ENCODE assay signal across 10 mouse cellular contexts in genomic region chr9:58160315-58160714, GRCm38 (mm10). TPM values are rescaled to one million over a fixed set of nuclear protein-coding genes. Genes with fewer than 3 reads are reported as not detected.
DNase-seq lines count a peak whose midpoint lies in the region; ATAC-seq and TF ChIP-seq lines count a peak whose summit lies in the region.
"Had no signal": no experiment of that assay in that cellular context is flagged by ENCODE, and none has a peak within 500 bp of the region (broad histone marks: within the 10 kb centered on the region; RNA-seq: fewer than 3 reads in every experiment).

No protein-coding gene starts in this region.

- H3K4me1 ChIP-seq in kidney, embryonic 14.5 days (ENCODE audit: control insufficient read depth, insufficient read depth, low read length): peaks cover 33% of the 10 kb centered on the region
- H3K4me1 ChIP-seq in MEL (ENCODE audit: control insufficient read depth in 1 of 2, insufficient read depth in 2 of 2, low read length in 2 of 2): no peaks in the 10 kb centered on the region
- peaks cover 53% of the 10 kb centered on the region for H3K4me1 ChIP-seq in limb, embryonic 10.5 days

- no peak for ATAC-seq in kidney, embryonic 14.5 days (ENCODE audit: low FRiP score, low TSS enrichment)

- H3K4me2 ChIP-seq in kidney, embryonic 14.5 days (replicated peaks; ENCODE audit: low read depth, low read length): no peak overlapping the region
- H3K4me2 ChIP-seq: hindbrain, embryonic 15.5 days had no signal

- H3K4me3 ChIP-seq in kidney, embryonic 14.5 days (ENCODE audit: low read length): no peak overlapping the region
- H3K4me3 ChIP-seq in MEL (ENCODE audit: control insufficient read depth in 1 of 2, insufficient read depth in 1 of 2, low read depth in 2 of 2, low read length in 2 of 2): no peak overlapping the region
- no peak overlapping the region for H3K4me3 ChIP-seq in limb, embryonic 10.5 days
- H3K4me3 ChIP-seq: hindbrain, embryonic 15.5 days; myocyte had no signal

- H3K36me3 ChIP-seq in kidney, embryonic 14.5 days (ENCODE audit: control insufficient read depth, insufficient read depth, low read length): no peaks in the 10 kb centered on the region
- no peaks in the 10 kb centered on the region for H3K36me3 ChIP-seq in MEL (ENCODE audit: control insufficient read depth in 1 of 2, insufficient read depth in 2 of 2, low read length in 2 of 2)
- H3K36me3 ChIP-seq in limb, embryonic 10.5 days: 0 out of 2 replicates have a peak, but pooled peaks cover 3% of the 10 kb centered on the region
- H3K36me3 ChIP-seq: hindbrain, embryonic 15.5 days had no signal

- WGBS in kidney, embryonic 14.5 days: 77% methylated on average over 5 of the region's 5 CpGs
- WGBS in limb, embryonic 10.5 days: 84% methylated on average over 5 of the region's 5 CpGs

- no peaks in the 10 kb centered on the region for H3K9me3 ChIP-seq in kidney, embryonic 14.5 days (ENCODE audit: control insufficient read depth, low read length)
- H3K9me3 ChIP-seq in MEL (replicated peaks; ENCODE audit: insufficient read depth, low read length): no peaks in the 10 kb centered on the region
- no peaks in the 10 kb centered on the region for H3K9me3 ChIP-seq in limb, embryonic 10.5 days (replicated peaks)
- H3K9me3 ChIP-seq: hindbrain, embryonic 15.5 days had no signal

- TF ChIP-seq RAD21 in MEL (IDR thresholded peaks at IDR 0.05; ENCODE audit: low read depth, low read length): no peak

- no peak for TF ChIP-seq EP300 in MEL (IDR thresholded peaks at IDR 0.05; ENCODE audit: low read depth in 1 of 2, low read length in 2 of 2)

- no peaks in the 10 kb centered on the region for H3K79me2 ChIP-seq in MEL (ENCODE audit: control insufficient read depth, insufficient read depth, low read length, poor library complexity)

- H3K27me3 ChIP-seq in kidney, embryonic 14.5 days (ENCODE audit: control insufficient read depth, insufficient read depth, low read length): no peaks in the 10 kb centered on the region
- H3K27me3 ChIP-seq in MEL (ENCODE audit: control insufficient read depth in 1 of 2, insufficient read depth in 2 of 2, low read length in 2 of 2): peaks cover 0 to 3% of the 10 kb centered on the region in 2 experiments; a peak in 1 of 4 replicates
- no peaks in the 10 kb centered on the region for H3K27me3 ChIP-seq in limb, embryonic 10.5 days (ENCODE audit: low read depth, poor library complexity, severe bottlenecking)
- H3K27me3 ChIP-seq: hindbrain, embryonic 15.5 days had no signal

- no peak overlapping the region for H3K9ac ChIP-seq in kidney, embryonic 14.5 days (ENCODE audit: low read depth, low read length)
- H3K9ac ChIP-seq in MEL (ENCODE audit: control insufficient read depth, low read depth, low read length, poor library complexity, severe bottlenecking): no peak overlapping the region
- H3K9ac ChIP-seq: hindbrain, embryonic 15.5 days had no signal

- TF ChIP-seq CTCF in MEL (IDR thresholded peaks at IDR 0.05 in 2 of 3, conservative IDR thresholded peaks at IDR 0.05 in 1 of 3; ENCODE audit: control insufficient read depth in 1 of 3, insufficient read depth in 1 of 3, low read depth in 2 of 3, low read length in 3 of 3, poor library complexity in 1 of 3, severe bottlenecking in 1 of 3): no peak

- peak overlapping the region; percentile 90; the same call in 1 of the 2 replicates for H3K27ac ChIP-seq in kidney, embryonic 14.5 days (ENCODE audit: low read depth, low read length)
- H3K27ac ChIP-seq in MEL (ENCODE audit: control insufficient read depth, low read depth, low read length): no peak overlapping the region
- H3K27ac ChIP-seq in limb, embryonic 10.5 days: peak overlapping the region; percentile 92
- H3K27ac ChIP-seq: hindbrain, embryonic 15.5 days had no signal

- no peak for DNase-seq in kidney, postnatal 10 days
- DNase-seq in A20 (ENCODE audit: low read depth, low spot score): peak; percentile 48
- peak; percentile 14 for DNase-seq in MEL (ENCODE audit: low read depth, low spot score)
- DNase-seq in limb, embryonic 10.5 days (ENCODE audit: low spot score): no peak
- no peak for DNase-seq in ovary, postnatal 36 days (ENCODE audit: low spot score)
- no peak for DNase-seq in cerebellum, adult 11-12 months

- no peak for TF ChIP-seq POLR2A in MEL (IDR thresholded peaks at IDR 0.05; ENCODE audit: control insufficient read depth in 1 of 2, insufficient read depth in 1 of 2, low read depth in 1 of 2, low read length in 2 of 2, poor library complexity in 1 of 2)

TF ChIP-seq in MEL, 35 proteins besides CTCF, POLR2A, EP300 and RAD21:
- TF ChIP-seq ZMIZ1 (IDR thresholded peaks at IDR 0.05; ENCODE audit: low read depth, low read length): no peak
- TF ChIP-seq RCOR1 (IDR thresholded peaks at IDR 0.05; ENCODE audit: low read depth, low read length): no peak
- TF ChIP-seq ZNF384 (IDR thresholded peaks at IDR 0.05; ENCODE audit: low read depth, low read length): no peak
- no peak for TF ChIP-seq MYB (IDR thresholded peaks at IDR 0.05; ENCODE audit: low read depth, low read length)
- TF ChIP-seq ELF1 (IDR thresholded peaks at IDR 0.05; ENCODE audit: low read depth, low read length): no peak
- TF ChIP-seq JUND (IDR thresholded peaks at IDR 0.05; ENCODE audit: low read depth, low read length): no peak
- no peak for TF ChIP-seq TBP (IDR thresholded peaks at IDR 0.05; ENCODE audit: low read depth, low read length)
- TF ChIP-seq E2F4 (IDR thresholded peaks at IDR 0.05; ENCODE audit: borderline replicate concordance, low read depth, low read length): no peak
- TF ChIP-seq POLR2AphosphoS5 (IDR thresholded peaks at IDR 0.05; ENCODE audit: borderline replicate concordance, low read depth, low read length): no peak
- no peak for TF ChIP-seq NELFE (IDR thresholded peaks at IDR 0.05; ENCODE audit: low read depth, low read length)
- no peak for TF ChIP-seq ETS1 (IDR thresholded peaks at IDR 0.05; ENCODE audit: low read depth, low read length)
- TF ChIP-seq SIN3A (IDR thresholded peaks at IDR 0.05; ENCODE audit: low read length): no peak
- no peak for TF ChIP-seq HCFC1 (IDR thresholded peaks at IDR 0.05; ENCODE audit: low read depth, low read length)
- no peak for TF ChIP-seq GABPA (IDR thresholded peaks at IDR 0.05; ENCODE audit: low read depth, low read length)
- no peak for TF ChIP-seq ZKSCAN1 (IDR thresholded peaks at IDR 0.05; ENCODE audit: low read depth, low read length)
TF ChIP-seq in MEL: peak in this region for 0.

RNA-seq across cellular contexts. Expression of gene Ccdc33, which starts 41.7 kb away (rescaled TPM):
- polyA plus RNA-seq in kidney, embryonic 14.5 days (2014; fragmentation: Nextera tagmentation; extraction: Ambion mirVana): 0.09 and 0.57 TPM in 2 replicates
- not detected in 2 replicates for total RNA-seq in MEL (2012; rRNA removed)
- not detected for polyA plus RNA-seq in MEL (2012; ENCODE audit: insufficient read depth in 1 of 2, insufficient read length in 2 of 2, low read depth in 1 of 2, low replicate concordance in 2 of 2, missing spikeins in 1 of 2)
- 0.26 and 0.34 TPM in 2 replicates for polyA plus RNA-seq in limb, embryonic 10.5 days (2016; fragmentation: Nextera tagmentation; extraction: Ambion mirVana)
- total RNA-seq: liver, adult 2 months had no signal
- polyA plus RNA-seq: liver, adult 2 months; myocyte had no signal

RNA-seq across cellular contexts. Expression of gene Islr, which starts 43.8 kb away (rescaled TPM):
- polyA plus RNA-seq in kidney, embryonic 14.5 days (2014; fragmentation: Nextera tagmentation; extraction: Ambion mirVana): 47.4 and 48.6 TPM in 2 replicates
- not detected in 2 replicates for total RNA-seq in MEL (2012; rRNA removed)
- polyA plus RNA-seq in MEL (2012; ENCODE audit: insufficient read depth in 1 of 2, insufficient read length in 2 of 2, low read depth in 1 of 2, low replicate concordance in 2 of 2, missing spikeins in 1 of 2): not detected
- polyA plus RNA-seq in limb, embryonic 10.5 days (2016; fragmentation: Nextera tagmentation; extraction: Ambion mirVana): 9.5 and 33.2 TPM in 2 replicates

RNA-seq across cellular contexts. Expression of gene Islr2, which starts 43.8 kb away (rescaled TPM):
- polyA plus RNA-seq in kidney, embryonic 14.5 days (2014; fragmentation: Nextera tagmentation; extraction: Ambion mirVana): 0.12 and 0.23 TPM in 2 replicates
- total RNA-seq in MEL (2012; rRNA removed): 0.15 TPM in 1 of 2 replicates, not detected in the other
- polyA plus RNA-seq in MEL (2012; ENCODE audit: insufficient read depth in 1 of 2, insufficient read length in 2 of 2, low read depth in 1 of 2, low replicate concordance in 2 of 2, missing spikeins in 1 of 2): under 1 TPM in 1 of 2 experiments, not detected in 1; 0.17 TPM
- polyA plus RNA-seq in limb, embryonic 10.5 days (2016; fragmentation: Nextera tagmentation; extraction: Ambion mirVana): 0.11 TPM in 1 of 2 replicates, not detected in the other
- total RNA-seq: liver, adult 2 months had no signal
- polyA plus RNA-seq: liver, adult 2 months had no signal

Comparison
In these comparisons a context has a peak if more than half of its experiments do, and no peak if none do; other contexts are left out.
1. DNase-seq: peak in A20 (single experiment) and MEL (single experiment); none in kidney, postnatal 10 days (single experiment), limb, embryonic 10.5 days (single experiment), ovary, postnatal 36 days (single experiment) and cerebellum, adult 11-12 months (single experiment).
2. RNA of gene Islr, which starts 43.8 kb away (polyA plus RNA-seq): 47.4 to 48.6 TPM in kidney, embryonic 14.5 days and 9.5 to 33.2 TPM in limb, embryonic 10.5 days; not detected in MEL; every median in the first group is over 10 times any median in the second.